Mouse (Mus musculus): Measurements from ENCODE around the gene Nfkbib.

- TF ChIP-seq CTCF (IDR thresholded peaks at IDR 0.05; ENCODE audit: extremely low read depth, insufficient read depth, low read length), result no peak
- TF ChIP-seq POLR2A (IDR thresholded peaks at IDR 0.05; ENCODE audit: extremely low read depth, insufficient read depth, low read length), result no peak
Measured at GRCm38 (mm10) chr7:28741368-28741708, 26.0 kb downstream of the Nfkbib start.

Measured in cortical plate, adult 2 months (tissue).